Mouse (Mus musculus) embryonic facial prominence, embryonic 15.5 days (tissue): ENCODE measurements at regions not wholly inside any gene's neighbourhood (a gene's known extent, or its start where the extent isn't known, plus 50 kb on each side); places are given as distances from the start of the nearest gene placed in this dataset.

ENCODE experiments used
- ATAC-seq: fragments of 200-750 bp; cut with Nextera tagmentation; 2 replicates; pipeline ENCODE4 v1.8.0; 2017; ENCODE audit warnings: low read depth, moderate TSS enrichment; ENCODE audit not compliant: insufficient number of reproducible peaks, low FRiP score, low TSS enrichment
- H3K27ac ChIP-seq: fragments of 300-500 bp; sonication (generic); replicated peaks from 2 replicates; pipeline ENCODE4 v1.5.1; 2015; ENCODE audit warnings: mild to moderate bottlenecking, inconsistent platforms
- H3K27me3 ChIP-seq: fragments of 300-500 bp; sonication (generic); 2 replicates; pipeline ENCODE4 v1.6.1; 2015; ENCODE audit warnings: inconsistent platforms
- H3K36me3 ChIP-seq: fragments of 300-500 bp; sonication (generic); 2 replicates; pipeline ENCODE4 v1.6.1; 2015; ENCODE audit warnings: mild to moderate bottlenecking, inconsistent platforms
- H3K4me1 ChIP-seq: fragments of 300-500 bp; sonication (generic); 2 replicates; pipeline ENCODE4 v1.6.1; 2015; ENCODE audit warnings: inconsistent platforms
- H3K4me2 ChIP-seq: fragments of 300-500 bp; sonication (generic); replicated peaks from 2 replicates; pipeline ENCODE4 v1.6.1; 2015; ENCODE audit warnings: mild to moderate bottlenecking, inconsistent platforms
- H3K4me3 ChIP-seq: fragments of 300-500 bp; sonication (generic); replicated peaks from 2 replicates; pipeline ENCODE4 v1.5.1; 2015; ENCODE audit warnings: mild to moderate bottlenecking, inconsistent platforms
- H3K9ac ChIP-seq: fragments of 300-500 bp; sonication (generic); 2 replicates; pipeline ENCODE4 v1.6.1; 2015; ENCODE audit warnings: inconsistent platforms
- H3K9me3 ChIP-seq: fragments of 300-500 bp; sonication (generic); replicated peaks from 2 replicates; pipeline ENCODE4 v1.6.1; 2016; ENCODE audit warnings: inconsistent platforms
- WGBS: fragments of 180-500 bp; shearing (Covaris S2); methylation state at CpG from one replicate; pipeline ENCODE4 v1.1.7; 2015; 5-methylcytosine and 5-hydroxymethylcytosine counted together

DNA sequence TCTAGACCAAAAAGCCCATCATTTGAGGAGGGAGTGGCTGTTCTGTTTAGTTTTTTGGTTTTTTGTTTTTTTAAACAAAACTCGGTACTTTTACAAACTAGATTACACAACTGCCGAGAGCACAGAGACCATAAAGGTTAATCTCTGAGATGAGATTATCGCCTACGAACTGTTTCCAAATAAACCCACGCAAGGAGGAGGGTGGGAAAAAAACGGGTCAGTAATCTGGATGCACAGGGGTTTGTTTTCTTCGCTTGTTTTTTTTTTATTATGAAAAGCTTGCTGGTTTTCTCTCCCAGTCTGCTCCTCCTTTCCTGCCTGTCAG is 316.9 kb downstream of the Parp8 start:
- WGBS = under 1% methylated on average over 7 of the region's 7 CpGs
- H3K4me3 ChIP-seq = peak overlapping the region; percentile 21; the same call in 1 of the 2 replicates
- peaks cover 17% of the 10 kb centered on the region for H3K4me1 ChIP-seq
- no peak overlapping the region for H3K9ac ChIP-seq
- H3K9me3 ChIP-seq = no peaks in the 10 kb centered on the region
- H3K27ac ChIP-seq = no peak overlapping the region
- no peaks in the 10 kb centered on the region for H3K36me3 ChIP-seq
- ATAC-seq = no peak
- H3K4me2 ChIP-seq = peak overlapping the region; percentile 12
- H3K27me3 ChIP-seq = peaks cover 68% of the 10 kb centered on the region

DNA sequence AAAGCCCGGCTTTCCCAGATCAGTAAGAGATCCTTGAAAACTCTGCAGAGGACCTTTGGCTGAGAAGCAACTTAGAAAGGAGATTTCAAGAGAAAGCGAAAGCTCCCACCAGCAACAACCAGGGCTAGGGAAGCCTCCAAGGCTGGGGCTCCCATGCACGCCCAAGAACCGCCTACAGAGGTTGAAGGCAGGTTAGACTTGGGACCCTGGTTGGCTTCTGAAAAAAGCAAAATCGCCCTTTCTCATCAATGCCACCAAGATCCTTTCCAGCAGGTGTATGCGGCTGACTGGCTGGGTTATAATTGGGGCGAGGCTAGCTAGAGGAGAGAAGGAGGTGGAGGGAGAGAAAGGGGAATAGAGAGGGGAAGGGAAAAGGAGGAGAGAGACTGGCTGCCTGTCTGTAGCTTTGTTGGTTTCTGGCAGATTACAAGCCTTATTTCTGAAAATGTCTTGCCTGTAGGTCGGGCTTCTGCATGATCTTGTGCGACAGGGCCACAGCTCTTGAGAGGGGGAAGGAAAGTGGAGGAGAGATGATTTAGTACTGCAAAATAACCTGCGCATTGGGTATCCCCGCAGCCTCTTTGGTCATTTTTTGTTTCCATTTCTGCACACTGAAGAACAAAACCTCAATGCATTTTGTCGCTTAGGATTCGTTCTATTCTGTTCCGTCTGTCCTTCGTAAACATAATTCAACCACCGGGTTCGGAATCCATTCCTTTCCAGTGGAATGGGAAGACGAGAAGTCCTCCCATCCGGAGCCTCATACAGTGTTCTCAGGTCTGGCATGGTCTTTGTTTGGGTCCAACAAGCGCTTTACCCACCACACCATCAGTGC is 317.5 kb downstream of the Parp8 start:
- peaks cover 70% of the 10 kb centered on the region for H3K27me3 ChIP-seq
- peak overlapping the region; percentile 12 for H3K4me2 ChIP-seq
- H3K4me3 ChIP-seq = peak overlapping the region; percentile 21
- H3K27ac ChIP-seq = no peak overlapping the region; the same call in 1 of the 2 replicates
- no peaks in the 10 kb centered on the region for H3K36me3 ChIP-seq
- no peak for ATAC-seq
- H3K4me1 ChIP-seq = peaks cover 17% of the 10 kb centered on the region
- 3% methylated on average over 20 of the region's 20 CpGs for WGBS
- no peaks in the 10 kb centered on the region for H3K9me3 ChIP-seq
- H3K9ac ChIP-seq = no peak overlapping the region

DNA sequence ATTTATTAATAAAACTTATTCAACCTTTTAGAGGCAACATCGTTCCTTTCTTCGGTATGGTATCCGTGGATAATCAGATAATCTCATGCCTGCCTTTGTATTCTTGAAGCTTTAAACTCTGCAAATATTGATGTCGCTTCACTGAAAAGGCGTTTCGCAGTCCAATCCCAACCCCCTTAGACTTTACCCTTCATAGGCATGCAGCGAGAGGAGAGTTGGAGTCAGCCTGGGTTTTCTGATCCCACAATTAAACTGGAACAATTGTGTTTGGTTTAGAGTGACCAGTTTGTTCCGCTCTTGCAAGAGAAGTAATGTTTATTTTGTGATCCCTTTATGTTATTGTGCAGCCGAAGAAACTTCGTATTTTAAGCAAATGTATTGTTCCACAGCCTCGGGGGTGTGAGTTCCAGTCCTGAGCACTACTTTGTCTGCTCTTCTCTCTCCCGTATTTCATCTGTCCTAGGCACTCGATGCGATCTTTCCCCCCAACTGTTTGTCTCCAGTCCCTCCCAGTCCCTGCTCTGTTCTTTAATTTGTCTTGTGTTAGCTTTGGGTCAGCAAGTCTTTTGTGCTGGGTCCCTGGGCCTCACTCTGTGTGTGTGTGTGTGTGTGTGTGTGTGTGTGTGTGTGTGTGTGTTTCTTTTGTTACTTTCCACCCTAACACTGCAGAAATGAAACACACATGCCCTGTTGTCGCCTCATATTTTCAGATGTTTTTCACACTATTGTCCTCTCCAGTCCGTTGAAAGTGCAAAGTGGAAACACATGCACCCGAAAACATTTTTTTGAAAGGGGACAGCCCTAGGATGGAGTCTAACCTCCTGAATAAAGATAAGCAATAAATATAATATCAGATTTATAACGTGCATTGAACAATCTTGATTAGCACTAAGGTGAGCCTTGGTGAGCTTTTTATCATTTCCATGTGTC is 318.7 kb downstream of the Parp8 start:
- 6% methylated on average over 18 of the region's 18 CpGs for WGBS
- no peaks in the 10 kb centered on the region for H3K9me3 ChIP-seq
- no peaks in the 10 kb centered on the region for H3K36me3 ChIP-seq
- no peak overlapping the region; the same call in 1 of the 2 replicates for H3K4me2 ChIP-seq
- ATAC-seq = no peak
- no peak overlapping the region for H3K27ac ChIP-seq
- peaks cover 65% of the 10 kb centered on the region for H3K27me3 ChIP-seq
- H3K4me3 ChIP-seq = no peak overlapping the region
- no peak overlapping the region for H3K9ac ChIP-seq
- H3K4me1 ChIP-seq = peaks cover 13% of the 10 kb centered on the region

DNA sequence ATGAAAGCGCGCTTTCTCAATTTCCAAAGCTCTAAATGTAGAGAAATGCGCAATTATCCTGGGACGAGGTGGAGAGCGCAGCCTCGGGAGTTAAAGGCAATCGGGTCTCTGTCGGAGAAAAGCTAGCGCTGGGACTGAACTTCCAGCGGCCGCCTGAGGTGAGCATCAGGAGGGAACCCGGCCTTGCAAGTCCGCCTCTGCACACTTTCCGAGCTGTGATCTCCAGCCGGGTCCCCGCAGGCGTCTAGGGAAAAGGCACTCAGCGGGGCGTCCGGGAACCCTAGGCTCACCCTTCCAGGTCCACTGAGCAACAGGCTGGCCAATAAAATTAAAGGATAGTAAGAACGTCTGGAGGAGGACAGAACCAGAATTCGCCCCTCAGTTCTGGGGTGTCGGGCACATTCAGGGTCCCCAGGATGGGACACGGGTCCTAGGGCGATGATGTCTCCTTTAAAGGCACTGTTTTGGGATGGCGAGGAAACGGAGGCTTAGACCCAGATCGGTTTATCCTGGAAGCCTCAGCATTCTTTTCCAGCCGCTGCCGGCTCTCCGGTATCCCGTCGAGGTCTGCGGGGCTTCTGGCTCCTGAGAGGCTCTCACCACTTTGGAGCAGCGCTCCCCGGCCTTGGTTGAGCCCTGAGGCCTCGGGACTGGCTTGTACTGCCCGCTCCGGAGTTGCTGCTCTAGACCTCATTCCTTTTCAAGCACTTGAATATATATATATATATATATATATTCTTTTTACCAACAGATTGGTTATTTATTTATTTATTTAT is 319.5 kb downstream of the Parp8 start:
- WGBS = under 1% methylated on average over 39 of the region's 39 CpGs

DNA sequence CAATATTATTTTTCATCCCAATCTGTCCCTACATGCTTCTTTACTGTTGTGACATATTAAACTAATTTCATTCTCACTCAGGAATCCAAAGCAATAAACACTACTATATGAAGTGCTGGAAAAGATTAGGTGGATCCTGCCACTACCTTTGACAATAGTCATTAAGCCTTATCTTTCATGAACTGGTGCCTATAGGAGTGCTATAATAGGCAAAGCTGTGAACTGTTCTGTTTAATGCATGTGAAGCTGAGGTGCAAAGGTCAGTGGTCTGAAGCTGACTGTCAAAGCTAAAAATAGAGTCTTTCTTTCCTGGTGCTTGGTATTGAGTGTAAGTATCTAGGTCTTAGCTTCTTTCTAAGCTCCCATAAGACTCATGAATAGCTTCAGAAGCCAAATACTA is 336.6 kb downstream of the Parp8 start:
- no peak for ATAC-seq
- no peaks in the 10 kb centered on the region for H3K27me3 ChIP-seq

More for the DNA sequence above, 319.5 kb downstream of the Parp8 start:
- H3K27ac ChIP-seq = no peak overlapping the region
- peaks cover 58% of the 10 kb centered on the region for H3K27me3 ChIP-seq
- no peak overlapping the region for H3K9ac ChIP-seq
- no peaks in the 10 kb centered on the region for H3K36me3 ChIP-seq
- peak overlapping the region; percentile 34 for H3K4me3 ChIP-seq
- peak; percentile 49; the same call in 1 of the 2 replicates for ATAC-seq
- peak overlapping the region; percentile 52 for H3K4me2 ChIP-seq
- H3K4me1 ChIP-seq = 0 out of 2 replicates have a peak, but pooled peaks cover 6% of the 10 kb centered on the region
- H3K9me3 ChIP-seq = no peaks in the 10 kb centered on the region

More for the DNA sequence above, 336.6 kb downstream of the Parp8 start:
- no peaks in the 10 kb centered on the region for H3K4me1 ChIP-seq
- H3K36me3 ChIP-seq = no peaks in the 10 kb centered on the region
- no peak overlapping the region for H3K4me3 ChIP-seq
- no peak overlapping the region for H3K27ac ChIP-seq
- no peak overlapping the region for H3K4me2 ChIP-seq
- H3K9ac ChIP-seq = no peak overlapping the region
- no peaks in the 10 kb centered on the region for H3K9me3 ChIP-seq
